Mouse (Mus musculus) T-helper 2 cell (primary cell): ENCODE results near the gene Whrn.

Experiments
- in situ Hi-C: fragments of 300-600 bp; cut with MboI, MseI; formaldehyde crosslinking; loops from one replicate; pipeline ENCODE4 v1.15.1; 2025; ENCODE audit warnings: high pct_unique_total_duplicates

Gene Whrn

DNA sequence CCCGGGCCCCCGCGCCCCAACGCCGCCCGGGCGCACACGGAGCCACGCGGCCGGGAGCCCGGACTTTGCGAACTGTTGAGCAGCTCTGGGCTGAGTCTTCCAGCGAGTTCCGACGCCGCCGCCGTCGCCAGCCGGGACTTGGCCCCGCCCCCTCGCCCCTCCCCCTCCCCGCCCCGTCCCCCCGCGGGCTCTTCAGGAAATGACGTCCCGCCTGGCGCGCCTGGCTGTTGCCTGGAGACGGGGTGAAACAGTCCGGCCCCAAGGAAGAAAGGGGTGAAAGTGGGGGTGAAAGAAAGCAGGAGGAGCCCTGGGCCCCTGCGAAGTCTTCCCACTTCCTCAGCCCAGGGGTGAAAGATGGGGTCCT is at the start of gene Whrn:
TSS of gene Whrn (minus strand) at position 77 of the 364 bp plus-strand sequence.
- in situ Hi-C loops = loop anchor here (5.0 kb wide), 1 partner anchor 61 kb away; the partner anchor contains the start of gene Tmem268

DNA sequence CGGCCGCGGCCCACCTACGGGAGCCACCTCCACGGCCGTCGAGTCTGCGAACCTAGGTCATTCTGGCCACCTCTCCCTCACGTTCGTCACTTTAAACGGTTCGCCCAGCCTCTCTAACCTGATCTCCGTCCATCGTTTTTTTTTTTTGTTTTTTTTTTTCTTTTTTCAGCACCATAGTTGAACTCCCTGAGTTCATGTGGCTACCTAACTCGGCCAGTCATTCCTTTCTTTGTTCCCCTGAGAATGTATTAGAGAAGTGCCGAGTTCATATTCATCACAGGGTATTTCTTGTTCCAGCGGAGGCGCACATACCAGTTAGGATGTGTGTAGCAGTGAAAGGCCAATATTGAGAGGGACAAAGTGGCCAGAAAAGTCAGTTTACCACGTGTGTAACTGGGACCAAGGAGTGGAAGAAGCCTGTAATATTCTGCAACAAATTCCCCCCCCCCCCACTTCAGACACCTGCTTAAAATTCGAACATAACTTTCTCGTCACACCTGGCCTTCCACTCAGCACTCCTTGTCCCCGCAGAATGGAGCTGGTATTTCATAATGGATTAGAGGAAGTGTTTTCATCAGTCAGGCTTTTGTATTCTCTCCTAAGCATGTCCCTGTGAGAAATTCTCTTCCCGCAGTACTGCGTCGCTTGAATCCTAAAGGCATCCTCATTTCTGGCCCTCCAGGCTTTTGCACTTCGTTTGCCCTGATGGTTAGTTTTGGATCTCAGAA is 49.6 kb upstream of the Whrn start:
- in situ Hi-C loops = loop anchor here (10.0 kb wide), 1 partner anchor 141 kb away; the partner anchor contains the start of gene Akna

DNA sequence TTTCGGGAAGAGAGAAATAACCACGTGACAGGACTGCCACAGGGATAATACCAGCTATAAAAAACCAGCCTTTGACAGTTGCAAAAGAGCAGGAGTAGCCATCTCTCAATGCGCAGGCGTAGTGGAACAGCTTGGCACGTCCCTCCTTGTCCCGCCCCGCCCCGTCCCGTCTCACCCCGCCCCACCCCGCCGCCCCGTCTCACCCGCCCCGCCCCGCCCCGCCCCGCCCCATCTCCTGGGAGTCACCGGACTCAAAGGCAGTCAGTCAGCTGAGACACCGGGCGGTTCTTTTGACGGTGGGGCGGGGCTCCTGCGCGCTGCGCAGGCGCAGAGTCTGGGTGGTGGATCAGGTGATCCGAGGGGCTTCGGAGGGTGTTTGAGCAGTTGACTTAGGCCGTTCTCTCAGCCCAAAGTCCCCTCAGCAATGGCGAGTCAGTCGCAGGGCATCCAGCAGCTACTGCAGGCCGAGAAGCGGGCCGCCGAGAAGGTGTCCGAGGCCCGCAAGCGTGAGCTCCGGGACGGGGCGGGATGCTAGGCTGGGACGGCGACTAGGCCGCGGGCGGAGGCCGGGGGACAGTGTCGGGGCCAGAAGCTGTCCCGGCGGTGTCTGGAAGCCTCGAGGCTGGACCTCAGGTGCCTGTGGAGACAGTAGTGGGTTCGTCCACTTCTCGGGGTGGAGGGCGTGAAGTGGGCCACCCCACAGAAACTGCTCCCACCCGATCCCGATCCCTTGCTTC is 48.9 kb upstream of the Whrn start, which contains the start of gene Atp6v1g1:
TSS of gene Atp6v1g1 (plus strand) at position 279 of the 737 bp plus-strand sequence.
- in situ Hi-C loops = loop anchor here (10.0 kb wide), 1 partner anchor 140 kb away; the partner anchor contains the start of gene Akna

DNA sequence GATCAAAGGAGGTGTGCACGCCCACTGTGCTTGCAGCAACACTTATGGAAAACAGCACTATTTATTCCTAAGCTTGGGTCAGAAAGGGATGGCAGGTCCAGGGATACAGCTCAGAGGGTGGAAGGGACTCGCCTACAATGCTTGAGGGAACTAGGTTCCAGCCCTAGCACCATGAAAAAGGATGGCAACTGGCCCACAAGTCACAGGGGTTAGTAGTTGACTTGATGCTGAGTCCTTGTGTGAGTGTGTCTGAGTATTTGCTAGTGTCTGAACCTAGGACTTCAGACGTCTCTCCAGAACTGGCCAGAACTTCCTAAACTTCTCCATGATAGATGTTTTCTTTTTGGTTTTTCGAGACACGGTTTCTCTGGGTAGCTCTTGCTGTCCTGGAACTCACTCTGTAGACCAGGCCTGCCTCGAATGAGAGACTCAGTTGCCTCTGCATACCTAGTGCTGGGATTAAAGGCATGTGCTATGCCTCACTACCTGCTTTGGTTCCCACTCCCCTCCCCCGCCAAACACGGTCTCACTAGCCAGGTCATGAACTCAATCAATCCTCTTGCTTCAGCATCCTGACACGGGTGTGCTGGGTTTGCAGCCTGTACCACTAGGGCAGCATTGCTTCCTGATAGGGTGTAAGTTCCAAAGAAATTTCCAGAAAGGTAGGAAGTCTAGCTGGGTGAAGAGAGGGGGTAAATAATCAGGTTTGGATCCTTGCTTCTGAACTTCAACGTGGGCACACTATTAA is 48.1 kb upstream of the Whrn start:
- in situ Hi-C loops = loop anchor here (10.0 kb wide), 1 partner anchor 139 kb away; the partner anchor contains the start of gene Akna

DNA sequence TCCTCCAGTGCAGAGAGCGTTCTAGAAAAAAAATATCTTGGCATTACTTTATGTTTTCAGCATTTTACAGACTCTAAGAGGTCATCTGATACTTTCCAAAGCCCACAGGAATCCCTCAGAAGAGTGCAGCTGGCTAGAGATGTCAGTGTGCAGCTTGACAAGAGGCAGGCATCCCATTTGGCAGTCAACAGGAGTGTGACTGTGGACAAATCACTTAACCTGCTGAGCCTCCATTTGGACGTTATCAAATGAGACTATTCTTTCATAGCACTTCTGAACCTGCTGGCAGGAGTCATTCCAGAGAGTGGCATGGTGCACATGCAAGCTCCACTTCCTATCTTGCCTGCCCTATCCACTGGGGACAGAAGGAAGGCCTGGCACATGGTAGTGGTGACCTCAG is 46.4 kb upstream of the Whrn start:
- in situ Hi-C loops = loop anchor here (10.0 kb wide), 1 partner anchor 137 kb away; the partner anchor contains the start of gene Akna

DNA sequence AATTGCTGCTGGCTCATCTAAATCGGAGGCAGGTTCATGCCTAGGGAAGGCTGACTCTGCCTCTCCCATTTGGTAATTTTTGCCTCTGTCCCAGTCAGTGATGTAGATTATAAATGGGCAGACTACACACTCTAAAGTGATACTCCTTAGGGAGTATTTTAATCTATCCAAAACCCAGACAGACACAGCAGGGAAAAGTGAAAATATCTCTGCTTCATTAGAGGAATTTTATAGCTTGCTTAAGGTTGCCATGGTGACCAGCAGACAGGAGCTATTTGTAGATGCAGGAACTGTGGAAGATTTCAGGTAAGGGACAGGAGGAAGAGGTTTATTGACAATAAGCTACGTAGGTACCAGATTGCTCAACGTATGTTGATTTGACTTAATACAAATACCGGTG is 41.8 kb upstream of the Whrn start:
- in situ Hi-C loops = no loop called here

DNA sequence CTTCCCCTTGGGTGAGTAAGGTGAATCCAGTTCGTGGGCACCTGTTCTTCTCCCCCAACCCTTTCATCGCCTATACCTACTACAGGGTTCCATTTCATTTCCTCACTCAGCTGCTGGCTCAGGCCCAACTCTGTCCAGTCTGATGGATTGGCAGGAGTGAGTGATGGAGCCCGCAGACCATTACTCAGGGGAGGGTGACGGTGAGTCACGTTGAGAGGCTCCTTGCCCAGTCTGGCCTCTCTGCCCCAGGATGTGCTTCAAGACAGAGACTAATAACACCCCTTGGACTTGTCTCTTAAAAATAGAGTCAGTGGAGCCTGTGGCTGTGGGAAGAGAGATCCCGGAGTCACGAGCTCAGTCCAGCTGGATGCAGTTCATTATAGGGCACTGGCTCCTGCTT is 34.6 kb upstream of the Whrn start:
- in situ Hi-C loops = no loop called here

DNA sequence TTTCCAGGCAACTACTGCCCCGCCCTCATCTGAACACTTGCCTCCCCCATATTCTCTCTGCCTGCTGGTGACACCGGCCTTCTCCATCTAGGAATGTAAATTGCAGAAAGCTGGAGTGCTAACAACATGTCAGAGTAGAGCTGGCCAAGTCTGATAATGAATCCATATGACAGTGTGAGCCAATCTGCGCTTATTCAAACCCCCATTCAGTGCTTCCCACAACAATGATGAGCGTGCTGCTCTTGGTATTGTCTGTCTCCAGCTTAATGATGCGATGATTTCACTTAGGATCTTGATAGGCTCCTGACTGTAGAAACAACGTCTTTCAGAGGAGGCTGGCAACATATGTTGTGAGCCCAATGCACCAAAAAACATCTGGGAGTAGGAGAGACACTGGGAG is 33.2 kb upstream of the Whrn start:
- in situ Hi-C loops = no loop called here

DNA sequence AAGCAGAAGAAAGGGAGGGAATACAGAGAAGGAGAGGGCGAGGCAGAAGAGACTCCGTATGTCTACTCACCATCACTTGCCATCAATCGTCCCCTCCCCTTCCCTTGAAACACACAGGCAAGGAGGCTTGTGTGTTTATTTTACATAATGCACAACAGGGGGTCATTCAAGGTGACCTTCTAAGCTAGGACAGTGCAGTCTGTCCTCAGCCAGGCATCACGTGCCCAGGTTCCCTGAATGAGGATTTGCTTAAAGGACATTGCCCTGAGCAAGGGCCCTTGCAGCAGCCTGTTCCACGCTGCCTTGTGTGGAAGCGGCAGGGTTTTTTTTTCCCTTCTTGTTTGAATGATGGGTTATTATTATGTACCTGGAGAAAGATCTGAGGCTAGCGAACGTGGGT is 29.7 kb upstream of the Whrn start:
- in situ Hi-C loops = no loop called here

DNA sequence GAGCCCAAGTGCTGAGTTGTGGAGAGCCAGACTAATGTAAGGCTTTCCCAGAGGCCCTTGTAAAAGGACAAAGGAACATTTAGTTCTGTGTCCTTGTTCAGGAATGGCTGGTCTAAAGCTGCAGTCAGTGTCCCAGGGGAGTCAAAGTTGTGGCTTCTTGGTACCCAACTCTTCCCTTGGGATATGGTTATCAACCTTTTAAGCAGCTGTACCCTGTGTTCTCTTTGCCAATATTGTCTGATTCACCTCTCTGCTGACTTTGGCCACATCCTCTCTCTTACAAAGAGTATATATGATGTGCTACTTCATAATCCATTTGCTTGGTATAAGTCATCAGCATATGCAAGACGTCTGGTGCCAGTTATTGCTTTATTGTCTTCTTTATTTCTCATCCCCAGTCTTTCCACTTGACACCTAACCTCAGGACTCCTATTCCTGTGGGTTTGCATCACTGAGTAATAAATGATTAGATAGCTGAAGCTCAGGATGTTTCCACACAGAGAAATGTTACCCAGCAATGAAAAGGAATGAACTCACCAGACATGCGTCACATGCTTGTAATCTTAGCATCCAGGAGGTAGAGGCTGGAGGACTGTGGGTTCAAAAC is 26.1 kb upstream of the Whrn start:
- in situ Hi-C loops = no loop called here

DNA sequence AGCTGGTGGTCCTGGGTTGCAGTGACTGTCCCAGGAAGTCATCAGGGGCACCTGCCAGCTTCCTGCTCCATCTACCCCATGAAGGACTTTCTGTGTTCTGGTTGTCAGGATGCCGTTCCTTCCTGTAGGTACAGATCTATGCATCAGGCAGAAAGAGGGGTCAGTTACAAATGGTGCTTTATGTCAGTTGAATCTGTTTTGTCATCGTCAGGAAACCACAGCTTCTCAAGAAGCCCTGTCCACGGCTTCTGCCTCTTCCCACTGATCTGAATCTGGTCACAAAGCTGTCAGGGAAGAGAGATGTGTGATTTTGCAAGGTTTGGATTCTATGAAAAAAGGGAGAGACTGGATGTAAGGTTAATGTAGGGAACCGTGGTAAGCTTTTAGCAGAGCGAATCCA is 19.2 kb upstream of the Whrn start:
- in situ Hi-C loops = no loop called here

DNA sequence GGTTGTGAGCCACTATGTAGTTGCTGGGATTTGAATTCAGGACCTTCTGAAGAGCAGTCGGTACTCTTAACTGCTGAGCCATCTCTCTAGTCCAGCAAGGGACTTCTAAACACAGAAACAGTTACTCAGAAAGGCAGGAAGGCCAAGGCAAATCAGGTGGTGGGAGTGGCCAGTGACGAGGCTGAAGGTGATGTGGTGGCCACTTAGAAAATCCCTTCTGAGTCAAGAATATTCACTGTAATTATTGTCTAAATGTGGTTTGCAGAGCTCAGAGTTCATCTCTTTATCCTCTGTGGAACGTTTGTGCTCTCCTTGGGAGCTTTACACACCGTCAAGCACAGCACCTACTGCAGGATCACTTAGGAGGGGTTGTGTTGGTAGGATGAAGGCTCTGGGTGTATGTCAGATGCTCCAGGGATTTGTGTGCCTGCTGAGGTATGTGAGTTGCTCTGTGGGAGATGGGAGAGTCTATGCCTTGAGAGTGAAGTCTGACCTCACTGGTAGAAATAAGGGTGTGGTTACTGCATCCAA is 18.7 kb upstream of the Whrn start:
- in situ Hi-C loops = no loop called here

DNA sequence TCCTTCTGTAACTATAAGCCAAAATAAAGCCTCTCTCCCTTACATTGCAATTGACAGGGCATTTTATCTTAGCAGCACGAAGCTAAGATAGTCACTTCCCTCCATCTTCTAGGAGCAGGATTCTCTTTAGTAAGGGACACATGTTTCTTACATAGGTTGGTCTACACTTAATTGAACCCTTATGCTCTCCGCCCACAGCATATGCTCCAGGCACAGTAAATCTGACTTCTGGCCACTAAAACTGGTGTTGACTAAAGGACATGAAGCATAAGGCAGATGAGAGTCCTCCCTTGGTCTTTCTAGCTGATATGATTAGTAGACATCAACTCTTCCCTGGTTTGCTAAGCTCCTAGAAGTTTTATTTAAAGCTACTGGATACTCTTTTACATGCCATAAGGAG is 17.1 kb upstream of the Whrn start:
- in situ Hi-C loops = no loop called here

DNA sequence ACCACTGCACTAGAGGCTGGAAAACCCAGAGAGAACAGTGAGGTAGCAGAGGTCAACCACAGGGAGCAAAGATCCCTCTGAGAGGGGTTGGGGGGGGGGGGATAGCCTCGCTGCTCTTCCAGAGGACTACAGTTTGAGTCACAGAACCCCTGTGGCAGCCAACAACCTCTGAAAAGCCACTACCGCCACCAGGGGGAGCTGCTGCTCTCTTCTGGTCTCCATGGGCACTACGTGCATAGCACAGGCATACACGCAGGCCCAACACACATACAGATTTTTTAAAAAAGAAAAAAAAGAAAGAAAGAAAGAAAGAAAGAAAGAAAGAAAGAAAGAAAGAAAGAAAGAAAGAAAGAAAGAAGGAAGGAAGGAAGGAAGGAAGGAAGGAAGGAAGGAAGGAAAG is 12.4 kb upstream of the Whrn start:
- in situ Hi-C loops = no loop called here

DNA sequence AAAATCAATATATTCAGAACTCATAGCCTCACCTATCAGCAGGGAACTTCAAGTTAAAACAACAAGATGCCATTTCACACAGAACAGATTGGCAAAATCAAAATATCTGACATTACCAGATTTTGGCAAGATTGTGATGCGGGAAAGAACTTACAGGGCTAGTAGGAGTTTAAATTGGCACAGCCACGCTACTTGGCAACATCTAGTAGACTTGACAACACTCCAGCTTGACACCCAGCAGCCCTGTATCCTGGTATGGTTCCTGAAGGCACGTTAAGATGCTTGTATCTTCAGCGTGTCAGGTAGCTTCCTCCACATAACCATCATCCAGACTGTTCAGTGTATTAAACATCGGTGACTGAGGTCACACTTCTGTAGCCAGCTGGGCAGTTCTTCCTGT is 11.7 kb upstream of the Whrn start:
- in situ Hi-C loops = no loop called here

DNA sequence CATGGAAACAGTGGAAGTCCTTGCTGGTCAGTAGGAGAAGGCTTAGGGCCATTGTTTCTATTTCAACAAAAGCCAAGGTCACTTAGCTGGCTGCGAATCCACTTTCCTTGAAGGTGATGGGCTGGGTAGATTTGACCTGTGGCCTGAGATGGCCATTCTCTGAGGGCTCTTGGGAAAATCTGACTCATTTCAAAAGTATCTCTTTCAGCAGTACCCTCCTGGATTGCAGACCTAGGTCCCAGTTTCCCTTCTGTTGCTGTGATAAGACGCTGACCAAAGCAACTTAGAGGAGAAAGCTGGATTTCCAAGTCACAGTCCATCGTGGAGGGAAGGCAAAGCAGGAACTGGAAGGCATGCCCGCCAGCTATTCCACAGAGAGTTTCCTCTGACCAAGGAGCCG is 8.2 kb upstream of the Whrn start:
- in situ Hi-C loops = no loop called here

DNA sequence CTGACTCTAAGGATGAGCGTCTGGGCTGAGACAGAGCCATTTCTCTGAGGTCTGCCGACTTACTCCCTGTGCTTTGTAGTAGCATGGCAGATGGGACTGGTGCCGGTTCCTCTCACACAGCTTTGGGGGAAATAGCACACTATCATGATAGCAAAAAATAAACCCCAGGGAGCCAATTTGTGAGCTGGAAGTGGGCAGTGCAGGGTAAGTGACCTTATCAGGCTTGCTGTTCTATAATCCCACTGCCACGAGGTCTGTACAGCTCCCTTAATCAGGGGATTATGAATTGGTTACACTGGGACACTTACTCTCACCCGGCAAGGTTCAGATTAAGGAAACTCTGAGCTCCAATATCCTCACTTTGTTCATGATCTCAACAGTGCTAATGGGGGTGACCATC is 5.3 kb upstream of the Whrn start:
- in situ Hi-C loops = no loop called here

DNA sequence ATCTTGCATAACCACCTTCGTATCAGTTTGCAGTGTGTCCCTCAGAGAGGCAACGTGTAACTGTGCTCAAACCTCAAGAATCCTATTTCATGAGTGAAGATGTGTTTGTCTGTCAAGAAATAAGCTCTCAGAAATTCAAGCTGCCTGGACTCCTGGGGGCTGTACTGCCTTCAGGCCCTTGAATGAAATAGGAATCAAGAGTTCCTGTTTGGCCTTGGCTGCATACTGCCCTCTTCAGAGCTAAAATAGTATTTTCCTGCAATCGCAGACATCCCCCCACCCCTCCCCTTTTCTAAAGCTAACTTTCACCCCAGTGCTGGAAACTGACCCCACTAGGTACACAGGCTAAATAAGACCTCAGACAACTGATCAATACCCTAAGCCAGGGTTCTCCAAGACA is 2.6 kb upstream of the Whrn start:
- in situ Hi-C loops = loop anchor here (5.0 kb wide), 1 partner anchor 59 kb away; the partner anchor contains the start of gene Tmem268

DNA sequence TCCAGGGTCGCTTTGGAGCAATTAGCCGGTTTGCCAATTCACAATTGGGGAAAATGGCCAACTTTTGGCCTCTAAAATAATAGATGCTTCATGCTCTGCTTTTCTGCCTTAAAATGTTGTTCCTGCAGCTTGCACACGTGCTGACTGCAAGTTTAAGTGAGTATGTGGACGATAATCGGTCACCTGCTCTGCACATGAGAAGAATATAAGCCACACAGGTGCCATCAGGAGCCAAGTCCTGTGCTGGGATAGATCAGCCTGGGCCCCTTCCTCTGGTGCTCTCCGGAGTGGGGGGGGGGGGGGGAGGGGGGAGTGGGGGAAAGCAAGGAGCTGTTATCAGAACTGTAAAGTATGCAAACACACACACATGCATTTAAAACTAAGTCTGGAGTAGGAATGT is 521 bp upstream of the Whrn start:
- in situ Hi-C loops = loop anchor here (5.0 kb wide), 1 partner anchor 61 kb away; the partner anchor contains the start of gene Tmem268

DNA sequence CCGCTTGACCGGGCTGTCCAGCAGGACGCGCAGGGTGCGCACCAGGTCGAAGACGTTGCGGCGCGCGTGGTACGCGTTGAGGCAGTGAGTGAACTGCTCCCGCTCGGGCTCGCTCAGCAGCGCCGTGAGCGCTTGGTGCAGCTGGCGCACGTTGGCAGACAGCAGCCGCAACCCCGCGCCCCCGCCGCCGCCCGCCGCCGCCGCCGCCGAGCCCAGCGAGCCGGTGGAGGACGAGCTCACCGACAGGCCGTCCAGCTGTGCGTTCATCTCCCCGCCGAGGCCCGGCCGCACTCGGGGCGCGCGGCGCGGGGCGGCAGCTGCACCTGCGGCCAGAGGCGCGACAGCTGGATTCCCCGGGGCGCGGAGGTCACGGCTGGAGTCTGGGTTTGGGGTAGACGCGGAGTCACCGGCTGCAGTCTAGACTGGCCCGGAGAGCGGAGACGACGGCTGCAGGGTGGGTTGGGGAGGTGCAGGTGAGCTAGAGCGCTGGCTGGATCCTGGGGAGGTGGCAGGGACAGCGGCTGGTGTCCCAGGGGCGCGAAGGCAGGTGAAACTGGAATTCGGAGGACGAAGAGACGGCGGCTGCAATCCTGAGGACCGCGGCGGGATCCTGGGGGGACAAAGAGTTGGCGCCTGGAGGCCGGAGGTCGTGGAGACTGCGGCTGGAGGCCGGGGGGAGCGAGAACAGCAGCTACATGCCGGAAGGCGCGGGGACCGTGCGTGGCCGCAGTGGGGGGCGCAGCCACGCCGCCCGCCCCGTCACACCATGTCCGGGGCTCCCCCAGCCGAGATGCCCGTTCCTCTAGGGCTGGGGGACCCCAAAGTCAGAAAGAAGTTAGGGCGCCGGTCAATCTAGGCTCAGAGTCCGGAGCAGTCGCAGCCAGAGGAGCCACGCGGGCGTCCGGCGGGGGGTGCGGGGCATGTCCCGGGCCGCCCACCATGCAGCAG is 550 bp downstream of the Whrn start:
- in situ Hi-C loops = loop anchor here (5.0 kb wide), 1 partner anchor 62 kb away; the partner anchor contains the start of gene Tmem268
